11 mouse cellular contexts compared by ENCODE assay signal in genomic region chr2:158369474-158370172, GRCm38 (mm10). TPM values are rescaled to one million over a fixed set of nuclear protein-coding genes. Genes with fewer than 3 reads are reported as not detected.
"Had no signal": no experiment of that assay in that cellular context is flagged by ENCODE, and none has a peak within 500 bp of the region (broad histone marks: within the 10 kb centered on the region; RNA-seq: fewer than 3 reads in every experiment).

No protein-coding gene starts in this region.

- H3K36me3 ChIP-seq: liver, embryonic 15.5 days; lung, embryonic 15.5 days; midbrain, embryonic 12.5 days; midbrain, embryonic 15.5 days had no signal

- H3K4me3 ChIP-seq: left cerebral cortex, adult 2 months; liver, embryonic 15.5 days; lung, embryonic 15.5 days; midbrain, embryonic 12.5 days; midbrain, embryonic 15.5 days; myocyte had no signal

- H3K9me3 ChIP-seq: liver, embryonic 15.5 days; lung, embryonic 15.5 days; midbrain, embryonic 12.5 days; midbrain, embryonic 15.5 days had no signal

- H3K9ac ChIP-seq: liver, embryonic 15.5 days; lung, embryonic 15.5 days; midbrain, embryonic 12.5 days; midbrain, embryonic 15.5 days had no signal

- H3K4me1 ChIP-seq: midbrain, embryonic 12.5 days; midbrain, embryonic 15.5 days had no signal

- H3K27ac ChIP-seq: kidney, postnatal 0 days; left cerebral cortex, adult 2 months; liver, embryonic 15.5 days; lung, embryonic 15.5 days; midbrain, embryonic 12.5 days; midbrain, embryonic 15.5 days had no signal

- DNase-seq: layer of hippocampus, postnatal 36 days; thymus, postnatal 25 days had no signal

RNA-seq across cellular contexts. Expression of gene Snhg11, which starts 5.8 kb away (rescaled TPM):
- total RNA-seq: megakaryocyte-erythroid progenitor cell, adult 5-6 weeks; monocyte, adult 5-6 weeks had no signal
- polyA plus RNA-seq: myocyte had no signal
